Mouse (Mus musculus) embryonic facial prominence, embryonic 10.5 days (tissue): ENCODE measurements at regions not wholly inside any gene's neighbourhood (a gene's known extent, or its start where the extent isn't known, plus 50 kb on each side); places are given as distances from the start of the nearest gene placed in this dataset.

Experiments
- DNase-seq: peaks from one replicate; pipeline ENCODE4 v3.0.0-alpha.2; 2017; ENCODE audit warnings: low spot score
- H3K27ac ChIP-seq: fragments of 300-500 bp; sonication (generic); replicated peaks from 2 replicates; pipeline ENCODE4 v1.5.1; 2016; ENCODE audit warnings: mild to moderate bottlenecking
- H3K27me3 ChIP-seq: fragments of 300-500 bp; sonication (generic); replicated peaks from 2 replicates; pipeline ENCODE4 v1.6.1; 2016; ENCODE audit warnings: low read depth, mild to moderate bottlenecking; ENCODE audit not compliant: poor library complexity, severe bottlenecking
- H3K36me3 ChIP-seq: fragments of 300-500 bp; sonication (generic); replicated peaks from 2 replicates; pipeline ENCODE4 v1.6.1; 2016; ENCODE audit warnings: mild to moderate bottlenecking, moderate library complexity
- H3K4me1 ChIP-seq: fragments of 300-500 bp; sonication (generic); 2 replicates; pipeline ENCODE4 v1.6.1; 2016
- H3K4me3 ChIP-seq: fragments of 300-500 bp; sonication (generic); 2 replicates; pipeline ENCODE4 v1.5.1; 2016; ENCODE audit warnings: mild to moderate bottlenecking, moderate library complexity
- H3K9me3 ChIP-seq: fragments of 300-500 bp; sonication (generic); 2 replicates; pipeline ENCODE4 v1.6.1; 2016; ENCODE audit warnings: mild to moderate bottlenecking
- WGBS: fragments of 180-500 bp; shearing (Covaris S2); methylation state at CpG from one replicate; pipeline ENCODE4 v1.1.7; 2016; 5-methylcytosine and 5-hydroxymethylcytosine counted together

- H3K36me3 ChIP-seq = no peaks in the 10 kb centered on the region
- no peaks in the 10 kb centered on the region for H3K4me1 ChIP-seq
- no peaks in the 10 kb centered on the region for H3K27me3 ChIP-seq
- no peak overlapping the region for H3K4me3 ChIP-seq
- H3K9me3 ChIP-seq = no peaks in the 10 kb centered on the region
- 94% methylated on average over 1 of the region's 1 CpGs for WGBS
- no peak for DNase-seq
- no peak overlapping the region for H3K27ac ChIP-seq
Measured at GRCm38 (mm10) chr4:25488479-25489069, 207.0 kb upstream of the Ufl1 start.

GRCm38 (mm10) chr4:25483621-25483933, 202.0 kb upstream of the Ufl1 start:
- Histone ChIP-seq H3K4me1 (0 out of 2 replicates have a peak, but pooled peaks cover 3% of the 10 kb centered on the region), H3K4me3 (no peak overlapping the region), H3K27me3 (no peaks in the 10 kb centered on the region), H3K9me3 (no peaks in the 10 kb centered on the region), H3K36me3 (no peaks in the 10 kb centered on the region), H3K27ac (no peak overlapping the region)
- no peak for DNase-seq
- WGBS = 17% methylated on average over 1 of the region's 1 CpGs

DNA sequence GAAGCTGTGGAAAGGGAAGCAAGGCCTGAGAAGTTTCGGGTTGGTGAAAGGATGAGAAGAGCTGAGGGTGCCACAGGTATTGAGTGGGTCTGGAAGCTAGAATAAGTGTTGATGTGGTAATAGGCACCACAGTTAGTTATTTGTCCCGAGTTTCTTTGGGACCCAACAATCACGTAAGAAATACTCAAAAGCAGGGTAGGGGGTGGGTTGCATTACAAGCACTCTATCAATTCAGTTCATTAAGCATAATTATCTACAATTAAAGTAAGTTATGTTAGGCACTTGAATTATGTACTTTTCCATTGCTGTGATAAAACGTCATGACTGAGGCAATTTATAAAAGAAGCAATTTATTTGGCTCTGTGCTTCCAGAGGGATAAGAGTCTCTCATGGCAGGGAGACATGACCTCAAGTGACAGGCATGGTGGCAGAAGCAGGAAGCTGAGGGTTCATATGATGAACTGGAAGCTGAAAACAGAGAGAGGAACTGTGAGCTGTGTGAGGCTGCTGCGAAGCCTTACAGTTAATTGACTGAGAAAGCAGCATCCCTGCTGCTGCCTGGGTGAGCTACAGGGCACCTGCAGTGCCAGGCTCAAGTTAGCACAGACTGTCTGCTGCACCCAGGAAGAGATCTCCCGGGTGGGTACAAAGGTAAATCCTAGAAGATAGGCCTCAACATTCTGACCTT, 201.5 kb upstream of the Ufl1 start:
- 0 out of 2 replicates have a peak, but pooled peaks cover 3% of the 10 kb centered on the region for H3K4me1 ChIP-seq
- no peaks in the 10 kb centered on the region for H3K36me3 ChIP-seq
- no peak overlapping the region for H3K4me3 ChIP-seq
- 39% methylated on average over 6 of the region's 6 CpGs for WGBS
- H3K27ac ChIP-seq = no peak overlapping the region
- no peak for DNase-seq
- H3K9me3 ChIP-seq = no peaks in the 10 kb centered on the region
- H3K27me3 ChIP-seq = no peaks in the 10 kb centered on the region

- H3K4me3 ChIP-seq = no peak overlapping the region
- no peaks in the 10 kb centered on the region for H3K9me3 ChIP-seq
- no peak for DNase-seq
- no peaks in the 10 kb centered on the region for H3K4me1 ChIP-seq
- H3K27me3 ChIP-seq = no peaks in the 10 kb centered on the region
- no peak overlapping the region for H3K27ac ChIP-seq
- no peaks in the 10 kb centered on the region for H3K36me3 ChIP-seq
Measured at GRCm38 (mm10) chr4:25473026-25473425, 191.4 kb upstream of the Ufl1 start.

GRCm38 (mm10) chr4:25466490-25466889, 184.9 kb upstream of the Ufl1 start:
- Histone ChIP-seq H3K27me3 (no peaks in the 10 kb centered on the region), H3K36me3 (no peaks in the 10 kb centered on the region), H3K4me3 (no peak overlapping the region), H3K4me1 (no peaks in the 10 kb centered on the region), H3K9me3 (no peaks in the 10 kb centered on the region), H3K27ac (no peak overlapping the region)
- no peak for DNase-seq
- 92% methylated on average over 3 of the region's 3 CpGs for WGBS

GRCm38 (mm10) chr4:25464792-25465590, 183.4 kb upstream of the Ufl1 start:
- 76% methylated on average over 1 of the region's 1 CpGs for WGBS
- no peaks in the 10 kb centered on the region for H3K36me3 ChIP-seq
- H3K4me3 ChIP-seq = no peak overlapping the region
- no peaks in the 10 kb centered on the region for H3K4me1 ChIP-seq
- DNase-seq = no peak
- no peaks in the 10 kb centered on the region for H3K9me3 ChIP-seq
- H3K27me3 ChIP-seq = no peaks in the 10 kb centered on the region
- H3K27ac ChIP-seq = no peak overlapping the region

DNA sequence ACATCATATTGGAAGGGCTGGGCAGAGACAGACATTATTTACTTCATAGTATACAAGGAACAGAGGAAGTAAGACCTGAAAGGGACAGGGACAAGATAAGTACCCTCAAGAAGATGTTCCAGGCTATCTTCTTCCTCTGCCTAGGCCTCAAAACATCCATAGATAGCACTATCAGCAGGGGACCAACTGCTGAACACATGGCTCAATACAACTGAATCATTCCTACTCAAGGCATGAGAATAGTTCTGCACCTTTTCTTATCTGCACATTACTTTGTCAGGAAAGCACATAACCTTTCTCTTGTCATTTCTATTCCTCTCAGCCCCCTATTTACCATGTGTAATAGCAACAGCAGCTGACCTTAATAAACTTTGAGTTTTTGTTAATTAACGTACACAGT, 182.4 kb upstream of the Ufl1 start:
- 87% methylated on average over 1 of the region's 1 CpGs for WGBS
- no peaks in the 10 kb centered on the region for H3K4me1 ChIP-seq
- no peak for DNase-seq

DNA sequence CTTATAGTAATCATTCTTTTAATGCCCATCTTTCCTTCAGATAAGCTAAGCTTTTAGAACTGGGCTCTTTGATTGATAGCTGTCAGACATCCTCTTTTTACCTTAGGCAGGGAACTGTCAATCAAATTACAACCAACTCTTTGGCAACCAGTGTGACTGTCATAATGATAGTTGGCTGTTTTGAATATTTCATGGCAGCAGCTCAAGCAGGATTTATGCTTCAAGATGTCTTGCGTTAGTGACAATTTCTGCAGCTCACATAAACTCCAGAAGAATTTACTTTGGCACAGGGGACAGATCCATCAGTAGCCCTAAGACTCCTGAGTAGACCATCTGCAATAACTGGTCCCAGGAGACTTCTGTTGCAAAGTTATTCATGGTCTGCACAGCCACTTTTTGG, 178.5 kb upstream of the Ufl1 start:
- WGBS = 94% methylated on average over 1 of the region's 1 CpGs
- DNase-seq = no peak
- Histone ChIP-seq H3K4me3 (no peak overlapping the region), H3K36me3 (no peaks in the 10 kb centered on the region), H3K27me3 (no peaks in the 10 kb centered on the region), H3K4me1 (no peaks in the 10 kb centered on the region), H3K9me3 (no peaks in the 10 kb centered on the region), H3K27ac (no peak overlapping the region)

More for the DNA sequence above, 182.4 kb upstream of the Ufl1 start:
- Histone ChIP-seq H3K27ac (no peak overlapping the region), H3K36me3 (no peaks in the 10 kb centered on the region), H3K27me3 (no peaks in the 10 kb centered on the region), H3K4me3 (no peak overlapping the region), H3K9me3 (no peaks in the 10 kb centered on the region)

- Histone ChIP-seq H3K27me3 (no peaks in the 10 kb centered on the region), H3K4me3 (no peak overlapping the region), H3K4me1 (no peaks in the 10 kb centered on the region), H3K36me3 (no peaks in the 10 kb centered on the region), H3K27ac (no peak overlapping the region), H3K9me3 (no peaks in the 10 kb centered on the region)
- no peak for DNase-seq
- WGBS = 84% methylated on average over 3 of the region's 3 CpGs
Measured at GRCm38 (mm10) chr4:25454752-25455151, 173.1 kb upstream of the Ufl1 start.

DNA sequence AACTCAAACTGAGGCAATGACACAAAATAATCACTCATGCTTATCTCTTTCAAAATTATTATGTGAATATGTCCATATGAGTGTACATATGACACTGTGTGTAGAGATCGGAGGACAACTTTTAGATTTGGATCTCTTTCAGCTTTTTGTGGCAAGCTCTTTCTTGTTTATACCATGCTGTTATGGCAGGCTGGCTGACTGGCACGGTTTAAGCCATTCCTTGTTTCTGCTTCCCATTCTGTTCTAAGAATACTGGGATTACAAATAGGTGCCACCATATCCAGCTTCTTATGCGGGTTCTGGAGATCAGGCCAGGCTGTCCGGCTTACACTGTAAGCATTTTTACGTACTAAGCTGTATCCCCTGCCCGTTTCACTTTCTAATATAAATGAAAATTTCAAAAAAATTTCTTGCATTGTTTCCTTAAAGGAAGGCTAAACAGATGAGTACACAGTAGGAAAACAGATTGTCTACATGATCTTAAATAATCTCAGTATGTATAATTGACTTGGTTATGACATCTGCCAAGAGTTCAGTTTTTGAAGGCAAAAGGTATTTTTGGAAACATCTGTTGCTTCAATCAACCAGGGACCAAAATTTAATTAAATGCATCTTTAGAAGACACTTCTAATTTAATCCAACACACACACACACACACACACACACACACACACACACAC, 171.6 kb upstream of the Ufl1 start:
- no peak overlapping the region for H3K4me3 ChIP-seq
- H3K36me3 ChIP-seq = no peaks in the 10 kb centered on the region
- WGBS = 94% methylated on average over 6 of the region's 6 CpGs
- H3K4me1 ChIP-seq = no peaks in the 10 kb centered on the region
- no peaks in the 10 kb centered on the region for H3K9me3 ChIP-seq
- DNase-seq = no peak
- no peak overlapping the region for H3K27ac ChIP-seq
- no peaks in the 10 kb centered on the region for H3K27me3 ChIP-seq

DNA sequence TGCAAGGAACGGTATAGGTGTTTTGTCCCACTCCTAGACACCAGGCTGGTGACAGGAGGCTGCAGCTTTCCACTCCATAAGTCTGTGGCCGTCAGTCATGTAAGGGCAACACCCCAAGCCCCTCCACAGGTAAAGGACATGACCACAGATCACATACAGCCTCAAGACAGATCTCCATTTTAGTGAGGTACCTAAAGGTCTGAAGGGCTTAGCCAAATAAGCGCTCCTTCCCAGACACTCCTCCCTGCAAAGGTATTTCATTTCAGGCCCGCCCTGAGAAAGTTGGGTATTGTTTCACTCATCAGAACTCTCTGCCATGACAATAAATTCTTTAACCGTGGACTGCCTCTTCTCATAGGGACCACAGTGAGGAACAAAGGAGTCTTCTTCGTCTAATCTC, 170.2 kb upstream of the Ufl1 start:
- H3K36me3 ChIP-seq = no peaks in the 10 kb centered on the region
- DNase-seq = no peak
- 74% methylated on average over 6 of the region's 6 CpGs for WGBS
- no peaks in the 10 kb centered on the region for H3K4me1 ChIP-seq
- H3K27ac ChIP-seq = no peak overlapping the region
- no peaks in the 10 kb centered on the region for H3K9me3 ChIP-seq
- H3K4me3 ChIP-seq = no peak overlapping the region
- no peaks in the 10 kb centered on the region for H3K27me3 ChIP-seq

DNA sequence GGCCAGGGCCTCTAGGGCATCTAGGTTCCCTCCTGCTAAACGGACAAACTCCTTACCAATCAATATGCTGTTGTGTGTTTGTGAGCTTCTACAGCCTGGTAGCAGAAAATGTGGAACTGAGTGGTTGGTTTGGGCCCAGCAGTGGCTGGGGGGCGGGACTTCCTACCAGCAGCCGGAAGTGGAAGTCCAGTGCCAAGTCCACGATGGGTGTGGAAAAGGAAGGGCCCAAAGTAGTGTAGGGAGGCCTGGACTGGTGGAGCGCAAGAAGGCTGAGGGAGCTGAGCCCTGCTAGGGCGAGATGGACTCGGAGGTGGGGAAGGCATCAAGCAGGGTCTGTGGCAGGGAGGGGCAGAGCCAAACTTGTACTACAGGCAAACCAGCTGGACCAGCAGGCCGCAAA, 150.6 kb upstream of the Ufl1 start:
- 88% methylated on average over 8 of the region's 8 CpGs for WGBS
- no peaks in the 10 kb centered on the region for H3K36me3 ChIP-seq

More for the DNA sequence above, 150.6 kb upstream of the Ufl1 start:
- Histone ChIP-seq H3K4me3 (no peak overlapping the region), H3K9me3 (no peaks in the 10 kb centered on the region), H3K27ac (no peak overlapping the region), H3K4me1 (no peaks in the 10 kb centered on the region), H3K27me3 (no peaks in the 10 kb centered on the region)
- DNase-seq = no peak
